Mouse (Mus musculus) skeletal muscle tissue, adult 2 months (tissue): ENCODE results near the gene Col24a1.

Experiments used
- DNase-seq: peaks from one replicate; pipeline ENCODE4 v3.0.0-alpha.2; 2012; ENCODE audit warnings: low read depth, low spot score

Col24a1 gene

GRCm38 (mm10) chr3:145560117-145560516, 267.8 kb downstream of the Col24a1 start:
- no peak for DNase-seq

GRCm38 (mm10) chr3:145574468-145574867, 282.2 kb downstream of the Col24a1 start:
- DNase-seq, result no peak

DNA sequence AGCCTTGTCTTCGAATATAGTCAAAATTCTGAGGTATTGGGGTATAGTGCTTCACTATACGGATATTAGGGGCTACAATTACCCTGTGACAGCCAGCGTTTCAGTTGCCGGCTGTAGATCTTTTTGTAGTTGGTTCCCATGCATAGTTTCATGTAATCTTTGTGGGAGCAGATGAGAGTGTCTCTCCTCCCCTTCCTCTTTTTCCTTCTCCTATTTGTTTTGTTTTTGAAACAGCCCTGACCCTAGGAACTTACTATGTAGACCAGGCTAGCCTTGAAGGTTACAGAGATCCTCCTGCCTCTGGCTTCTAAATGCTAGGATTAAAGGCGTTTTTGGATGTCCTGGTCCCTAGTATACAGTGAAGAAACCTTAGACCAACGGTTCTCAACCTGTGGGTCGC, 283.1 kb downstream of the Col24a1 start:
- DNase-seq, result no peak

GRCm38 (mm10) chr3:145575743-145576481, 283.6 kb downstream of the Col24a1 start, which contains the start of gene Znhit6:
Gene Znhit6, plus strand, starts transcription at chr3:145576205.
- peak; percentile 83 for DNase-seq

- DNase-seq, result no peak
Observed at GRCm38 (mm10) chr3:145576482-145576822, 284.2 kb downstream of the Col24a1 start.

GRCm38 (mm10) chr3:145576876-145577275, 284.6 kb downstream of the Col24a1 start:
- no peak for DNase-seq

DNA sequence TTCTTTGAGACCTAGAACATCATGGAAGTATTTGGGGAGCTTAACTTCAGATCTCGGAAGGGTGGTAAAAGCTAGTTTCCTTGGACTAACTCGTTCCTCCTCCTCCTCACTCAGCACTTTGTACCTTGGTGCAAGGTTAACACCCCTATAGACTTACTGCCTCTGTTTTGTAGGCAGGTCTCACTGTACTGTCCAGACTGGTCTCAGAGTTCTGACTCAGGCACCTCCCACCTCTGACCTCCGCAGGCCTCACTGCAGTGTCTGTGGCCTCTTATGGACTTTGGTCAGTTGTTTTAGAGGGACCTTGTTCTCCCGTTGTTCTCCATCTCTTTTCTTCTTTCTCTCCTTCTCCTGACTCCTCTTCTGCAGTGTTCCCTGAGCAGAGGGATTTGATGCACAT, 290.8 kb downstream of the Col24a1 start:
- no peak for DNase-seq

DNA sequence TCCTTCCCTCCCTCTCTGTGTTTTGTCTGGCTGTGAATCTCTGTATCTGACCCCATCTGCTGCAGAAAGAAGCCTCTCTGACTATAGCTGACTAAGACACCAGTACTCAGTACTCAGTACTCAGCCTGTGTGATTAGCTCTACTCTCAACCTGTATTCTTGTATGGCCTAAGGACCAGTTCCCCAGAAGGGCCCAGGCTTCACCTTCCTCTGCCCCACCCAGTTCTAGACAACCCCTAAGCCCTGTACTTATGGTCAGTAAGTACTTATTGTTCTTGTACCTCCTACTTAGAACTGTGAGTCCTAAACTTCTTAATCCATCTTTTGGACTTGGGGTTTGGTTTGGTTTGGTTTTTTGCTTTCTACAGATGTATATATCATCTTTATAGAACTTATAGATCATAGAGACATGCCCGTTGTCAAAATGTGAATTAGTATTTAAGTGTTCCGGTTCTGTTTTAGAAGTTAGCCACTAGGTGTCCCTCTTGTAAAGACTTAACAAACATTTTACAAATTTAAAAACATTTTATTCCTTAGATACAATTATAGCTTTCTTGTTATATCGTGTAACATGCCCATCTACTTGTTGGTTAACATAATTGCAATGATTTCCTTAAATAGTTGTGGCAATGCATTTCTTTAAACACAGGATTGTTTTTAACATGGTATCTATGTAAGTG, 291.4 kb downstream of the Col24a1 start:
- no peak for DNase-seq

- DNase-seq, result no peak
Observed at GRCm38 (mm10) chr3:145590562-145590961, 298.3 kb downstream of the Col24a1 start.

- DNase-seq, result no peak
Observed at GRCm38 (mm10) chr3:145591841-145592542, 299.7 kb downstream of the Col24a1 start.

- DNase-seq, result no peak
Observed at GRCm38 (mm10) chr3:145595354-145595753, 303.1 kb downstream of the Col24a1 start.

DNA sequence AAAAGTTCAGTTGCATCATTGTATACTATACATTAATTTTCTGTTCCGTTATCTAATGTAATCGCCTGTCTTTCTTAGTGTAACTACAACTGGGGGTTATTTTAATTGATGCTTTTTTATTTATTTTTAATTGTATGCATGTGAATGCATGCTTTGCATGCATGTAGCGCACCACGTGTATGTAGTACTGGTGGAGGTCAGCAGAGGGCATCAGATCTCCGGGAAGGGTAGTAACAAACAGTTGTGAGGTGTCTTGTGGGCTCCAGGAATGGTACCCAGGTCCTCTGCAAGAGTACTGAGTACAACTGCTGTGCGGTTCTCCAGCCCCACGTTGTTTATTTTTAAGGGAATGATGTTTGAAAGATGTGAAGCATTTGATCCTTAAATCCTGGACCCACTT, 306.8 kb downstream of the Col24a1 start:
- DNase-seq, result no peak

- no peak for DNase-seq
Observed at GRCm38 (mm10) chr3:145600801-145601200, 308.5 kb downstream of the Col24a1 start.

- DNase-seq, result no peak
Observed at GRCm38 (mm10) chr3:145601345-145601744, 309.1 kb downstream of the Col24a1 start.
